Mouse (Mus musculus) frontal cortex, postnatal 10 days (tissue): ENCODE measurements around the gene Amph.
"Not testable (repeated sequence)": the region's sequence is repeated elsewhere in the genome, so short reads cannot be mapped to it uniquely, and the experiment has no call there.

ENCODE experiments used
- DNase-seq, 2 experiments: peaks; one replicate each; pipeline ENCODE4 v3.0.0; 2022; ENCODE audit warnings: low spot score in 2 of 2, mixed read lengths in 1 of 2

Amph gene

GRCm38 (mm10) chr13:19025906-19026305 is 77.9 kb downstream of the Amph start:
- DNase-seq: no peak

GRCm38 (mm10) chr13:19026923-19027322 is 78.9 kb downstream of the Amph start:
- DNase-seq: no peak

DNA sequence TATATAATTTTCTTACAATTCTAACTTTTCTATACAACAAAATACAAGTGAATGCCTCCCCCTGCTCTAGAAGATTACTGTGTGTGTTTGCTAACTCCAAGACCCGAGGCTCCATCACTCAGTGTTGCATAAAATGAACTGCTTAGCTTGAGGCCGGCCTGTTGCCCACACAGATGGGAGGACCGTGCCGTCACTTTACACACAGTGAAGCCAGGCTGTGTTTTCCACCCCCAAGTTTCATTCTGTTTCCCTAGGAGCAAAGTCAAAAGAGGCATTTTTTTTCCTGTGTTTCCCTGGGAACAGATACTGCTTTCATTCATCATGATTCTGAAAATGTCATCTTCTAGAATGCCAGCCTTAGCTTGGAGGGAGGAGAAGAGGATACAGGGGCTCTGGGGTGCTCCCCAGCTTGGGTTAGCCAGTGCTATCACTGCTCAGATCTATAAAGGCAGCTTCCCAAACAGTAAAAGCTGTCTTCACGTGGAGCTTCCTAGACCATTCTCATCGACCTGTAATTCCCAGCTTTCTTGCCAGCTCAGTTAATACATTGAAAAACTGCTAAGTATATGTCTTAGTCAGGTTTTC is 79.9 kb downstream of the Amph start:
- DNase-seq: no peak

GRCm38 (mm10) chr13:19031916-19032688 is 84.1 kb downstream of the Amph start:
- DNase-seq: no peak

GRCm38 (mm10) chr13:19052090-19052489 is 104.1 kb downstream of the Amph start:
- no peak for DNase-seq

- no peak for DNase-seq
Observed at GRCm38 (mm10) chr13:19054504-19054903, 106.5 kb downstream of the Amph start.

GRCm38 (mm10) chr13:19072261-19072660 is 124.3 kb downstream of the Amph start:
- no peak for DNase-seq

GRCm38 (mm10) chr13:19077427-19077826 is 129.4 kb downstream of the Amph start:
- DNase-seq: peak in 1 of 2 experiments; percentile 7

DNA sequence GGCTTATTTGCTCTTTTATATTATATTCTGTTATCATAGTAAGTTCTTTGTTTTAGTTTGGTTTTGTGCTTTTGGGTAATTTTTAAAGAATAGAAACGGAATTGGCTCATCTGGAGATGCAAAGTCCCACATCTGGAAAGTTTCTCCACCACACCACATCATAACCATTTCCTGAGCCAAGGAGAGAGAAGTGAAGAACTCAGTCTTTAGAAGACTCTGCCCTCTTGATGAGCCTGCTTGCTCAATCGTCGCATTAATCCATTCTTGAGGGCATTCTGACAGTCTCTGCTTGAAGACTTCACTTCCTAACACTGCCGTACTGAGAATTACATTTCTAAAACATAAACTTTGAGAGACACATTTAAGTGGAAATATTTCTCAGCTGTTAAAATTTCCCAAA is 133.9 kb downstream of the Amph start:
- DNase-seq: no peak

DNA sequence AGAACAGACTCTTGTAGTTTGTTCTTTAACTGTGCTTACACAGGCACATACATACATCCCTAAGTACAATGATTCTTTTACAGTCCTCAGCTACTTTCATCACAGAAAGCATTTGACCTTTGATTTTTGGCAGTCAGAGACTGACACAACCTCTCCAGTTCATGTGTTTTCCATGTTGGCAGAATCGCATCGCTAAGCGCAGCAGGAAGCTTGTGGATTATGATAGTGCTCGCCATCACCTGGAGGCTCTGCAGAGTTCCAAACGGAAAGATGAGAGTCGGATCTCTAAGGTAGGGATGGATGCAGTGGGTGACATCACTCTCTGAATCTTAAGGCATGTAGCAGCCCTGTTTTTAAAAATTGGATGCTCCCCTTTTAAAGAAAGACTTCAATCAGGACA is 146.6 kb downstream of the Amph start:
- DNase-seq: no peak

GRCm38 (mm10) chr13:19097117-19097516 is 149.1 kb downstream of the Amph start:
- DNase-seq: no peak

DNA sequence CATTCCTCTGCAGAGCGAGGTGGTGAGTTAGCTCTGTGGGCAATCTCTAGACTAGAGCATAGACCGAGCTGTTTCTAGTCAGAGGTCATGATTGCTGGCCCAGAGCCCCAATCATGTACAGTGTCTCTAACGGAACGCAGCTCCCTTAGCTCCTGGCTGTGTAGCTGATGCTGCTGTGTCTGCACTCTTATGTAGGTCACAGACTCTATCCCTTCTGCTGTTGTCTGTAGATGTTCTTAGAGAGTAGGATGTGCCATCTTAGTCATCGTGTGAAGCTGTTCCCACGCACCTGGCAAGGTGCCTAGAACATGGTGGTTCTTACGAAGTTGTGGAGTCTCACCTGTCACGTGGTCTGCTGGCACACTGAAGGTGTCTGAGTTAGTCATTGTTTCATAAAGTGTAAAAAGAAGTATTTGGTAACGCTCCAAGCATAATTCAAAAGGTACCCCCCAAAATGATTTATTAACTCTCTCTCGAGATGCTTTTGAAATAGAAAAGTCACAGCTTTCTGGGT is 153.9 kb downstream of the Amph start:
- DNase-seq: peak; percentile 56 to 84

DNA sequence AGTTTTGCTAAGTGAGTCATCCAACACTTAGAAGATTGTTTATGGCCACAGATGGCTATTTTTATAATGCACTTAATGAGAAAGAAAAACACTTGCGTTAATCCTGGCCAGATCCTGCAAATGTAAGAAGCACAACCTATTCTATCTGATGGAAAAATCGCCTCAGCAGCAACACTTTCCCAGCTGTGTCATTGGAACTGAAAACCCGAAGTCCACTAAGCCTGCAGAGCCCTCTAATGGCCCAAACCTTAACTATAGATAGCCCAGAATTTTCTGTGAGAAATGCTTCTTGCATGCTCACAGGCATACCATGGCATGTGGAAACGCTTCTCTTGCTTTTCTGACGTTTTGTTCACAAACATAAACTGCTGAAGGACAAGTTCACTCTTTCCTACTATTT is 158.4 kb downstream of the Amph start:
- no peak for DNase-seq

- DNase-seq: no peak
Observed at GRCm38 (mm10) chr13:19109331-19109730, 161.3 kb downstream of the Amph start.

DNA sequence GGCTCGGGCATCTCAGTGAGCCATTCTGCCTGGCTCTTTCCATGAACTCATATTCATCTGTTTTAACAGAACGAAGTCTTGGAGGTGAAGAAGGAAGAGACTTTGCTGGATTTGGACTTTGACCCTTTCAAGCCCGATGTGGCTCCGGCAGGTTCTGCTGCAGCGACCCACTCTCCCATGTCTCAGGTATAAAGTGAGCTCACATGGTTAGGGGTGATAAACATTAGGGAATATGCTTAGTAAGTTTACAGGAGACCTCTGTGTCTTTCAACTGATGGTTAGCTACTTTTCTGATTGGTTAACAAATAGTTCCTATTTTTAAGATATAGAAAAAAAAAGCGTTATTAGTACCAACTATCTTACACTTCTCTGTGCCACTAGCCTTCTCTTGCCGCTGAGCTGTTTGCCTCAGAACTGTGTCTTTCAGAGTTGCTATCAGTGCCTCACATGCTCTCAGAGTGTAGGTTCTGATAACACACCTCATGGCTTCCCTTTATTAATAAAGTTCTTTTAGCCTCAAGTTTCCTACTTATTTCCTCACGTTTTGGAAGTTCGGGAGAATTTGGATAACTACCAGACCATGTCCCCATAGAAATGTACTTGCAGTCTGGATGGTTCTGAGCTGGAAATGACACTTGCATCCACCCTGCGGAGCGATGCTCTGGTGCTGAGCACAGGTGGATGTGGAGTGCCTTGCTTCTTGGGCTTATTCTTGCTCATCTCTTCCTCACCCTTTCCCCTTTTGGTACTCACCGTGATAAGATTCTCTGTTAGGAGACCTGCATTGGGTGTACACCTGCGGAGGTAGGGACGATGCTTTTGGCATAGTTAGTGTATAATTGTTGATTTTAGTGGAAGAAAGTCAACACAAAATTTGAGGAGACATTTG is 165.3 kb downstream of the Amph start:
- no peak for DNase-seq

GRCm38 (mm10) chr13:19114761-19115160 is 166.8 kb downstream of the Amph start:
- not testable (repeated sequence) for DNase-seq

DNA sequence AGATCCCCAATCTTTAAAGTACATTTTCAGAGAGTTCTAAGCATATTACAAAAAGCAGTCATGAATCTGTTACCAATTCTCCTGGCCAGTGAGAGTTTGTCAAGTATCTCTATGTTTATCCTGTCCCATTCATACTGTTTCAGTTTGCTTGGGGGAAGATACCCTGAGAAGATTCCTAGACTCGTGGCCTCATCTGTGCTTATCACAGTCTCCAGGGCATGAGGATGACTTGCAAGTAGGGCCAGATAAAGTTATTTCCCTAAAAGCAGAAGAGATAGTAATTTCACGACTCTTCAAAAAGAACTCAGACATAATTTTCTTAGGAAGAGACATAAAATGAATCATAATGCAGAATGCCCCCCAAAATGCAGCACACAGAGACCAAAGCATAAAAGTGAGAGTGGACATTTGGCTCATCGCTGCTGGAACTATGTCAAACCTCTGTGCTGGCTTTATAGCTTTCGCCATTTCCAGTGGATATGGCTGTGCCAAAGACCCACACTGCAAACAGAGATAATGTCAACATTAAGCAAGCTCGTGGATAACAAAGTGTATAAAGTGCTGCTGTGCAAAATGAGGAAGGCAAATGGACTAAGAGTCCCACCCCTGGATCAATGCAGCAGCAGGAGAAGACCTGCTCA is 179.0 kb downstream of the Amph start:
- DNase-seq: no peak

DNA sequence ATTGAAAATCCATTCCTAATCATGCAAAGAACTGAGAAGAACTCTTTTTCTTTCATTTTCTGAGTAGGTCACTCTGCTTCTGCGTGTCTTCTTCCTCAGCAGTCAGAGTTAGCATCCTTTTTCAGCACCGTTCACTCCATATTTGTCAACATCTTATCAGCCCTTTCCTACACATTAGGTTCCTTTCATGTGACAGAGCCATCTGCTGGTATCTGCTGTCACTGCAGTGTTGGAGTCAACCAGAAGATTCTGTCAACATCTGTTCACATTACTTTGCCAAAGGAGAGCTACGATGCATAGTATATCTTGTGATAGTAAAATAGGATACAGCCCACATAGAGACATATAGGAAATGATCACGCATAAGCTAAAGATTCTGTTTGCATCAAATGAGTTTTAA is 185.8 kb downstream of the Amph start:
- DNase-seq: peak in 1 of 2 experiments; percentile 44

DNA sequence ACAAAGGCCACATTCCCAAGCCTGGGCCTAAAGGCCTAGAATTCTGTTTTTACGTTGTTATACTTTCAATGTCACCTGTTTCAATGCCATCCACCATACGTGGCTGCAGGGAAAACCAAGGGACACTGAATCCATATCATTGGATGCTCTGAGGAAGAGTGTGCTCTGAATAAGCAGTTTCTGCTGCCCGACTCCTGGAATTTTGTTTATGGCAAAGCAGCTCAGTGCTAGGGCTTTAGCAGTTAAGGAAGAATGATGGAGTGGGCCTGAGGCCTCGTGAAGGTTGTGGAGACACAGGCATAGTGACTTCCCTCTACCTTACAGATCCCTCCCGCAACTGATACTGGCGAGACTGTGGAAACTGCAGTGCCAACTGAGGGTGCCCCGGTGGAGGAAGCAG is 189.2 kb downstream of the Amph start:
- DNase-seq: no peak

DNA sequence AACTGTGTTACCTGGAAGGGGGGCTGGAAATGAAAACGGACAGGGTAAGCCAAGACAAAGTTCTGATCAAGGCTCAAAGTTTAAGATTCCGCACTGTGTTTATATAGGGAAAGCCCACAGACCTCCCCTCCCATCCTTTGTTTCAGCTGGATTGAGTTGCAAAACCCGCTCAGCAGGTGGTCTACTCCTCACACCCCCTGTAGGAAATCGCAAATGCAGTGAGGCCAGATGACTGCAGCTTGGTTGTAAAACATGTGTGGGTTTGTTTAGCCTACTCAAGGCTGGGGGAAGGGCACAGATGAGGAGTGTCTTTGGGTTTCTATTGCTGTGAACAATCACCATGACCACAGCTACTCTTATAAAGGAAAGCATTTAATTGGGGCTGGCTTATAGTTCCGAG is 189.9 kb downstream of the Amph start:
- no peak for DNase-seq

GRCm38 (mm10) chr13:19138550-19138949 is 190.5 kb downstream of the Amph start:
- DNase-seq: no peak

DNA sequence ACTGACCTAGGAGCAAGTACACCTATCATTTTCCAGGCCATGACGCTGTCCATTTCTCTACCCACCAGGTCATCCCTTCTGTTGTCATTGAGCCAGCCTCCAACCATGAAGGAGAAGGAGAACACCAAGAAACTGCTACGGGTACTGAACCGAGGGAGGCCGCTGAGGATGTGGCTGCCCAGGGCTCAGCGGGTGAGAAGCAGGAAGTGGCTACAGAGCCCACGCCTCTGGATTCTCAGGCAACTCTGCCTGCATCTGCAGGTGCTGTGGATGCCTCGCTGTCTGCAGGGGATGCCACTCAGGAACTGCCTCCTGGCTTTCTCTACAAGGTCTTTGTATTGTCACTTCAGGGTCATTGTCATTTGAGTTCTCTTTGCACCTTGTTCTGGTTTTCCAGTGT is 191.1 kb downstream of the Amph start:
- no peak for DNase-seq
